Mouse (Mus musculus) MEL (cell line): ENCODE data around the gene Gm11554.

Experiments
- CHD2 ChIP-seq: IDR thresholded peaks from 2 replicates; pipeline ENCODE4 v1.6.1; 2011; ENCODE audit warnings: low read length, improper control_type of control experiment
- CTCF ChIP-seq, 3 experiments: IDR thresholded peaks in 2 of 3; conservative IDR thresholded peaks in 1 of 3; 2 replicates each; pipeline ENCODE4 v1.5.1; 2011 to 2012; ENCODE audit warnings: low read length in 3 of 3, low read depth in 2 of 3, mild to moderate bottlenecking in 2 of 3, improper control_type of control experiment in 1 of 3, inconsistent platforms in 1 of 3, mixed read lengths in 1 of 3, moderate library complexity in 1 of 3; ENCODE audit not compliant: control insufficient read depth in 1 of 3, insufficient read depth in 1 of 3, poor library complexity in 1 of 3, severe bottlenecking in 1 of 3
- EP300 ChIP-seq, 2 experiments: IDR thresholded peaks; 2 replicates each; pipeline ENCODE4 v1.6.1; 2011; ENCODE audit warnings: improper control_type of control experiment in 2 of 2, low read length in 2 of 2, low read depth in 1 of 2, mild to moderate bottlenecking in 1 of 2
- GABPA ChIP-seq: IDR thresholded peaks from 2 replicates; pipeline ENCODE4 v1.6.1; 2012; ENCODE audit warnings: low read depth, mild to moderate bottlenecking, inconsistent platforms, low read length, improper control_type of control experiment, moderate library complexity
- GATA1 ChIP-seq: IDR thresholded peaks from 2 replicates; pipeline ENCODE4 v1.6.1; 2011; ENCODE audit warnings: low read depth, low read length, improper control_type of control experiment
- MAZ ChIP-seq: IDR thresholded peaks from 2 replicates; pipeline ENCODE4 v1.6.1; 2012; ENCODE audit warnings: low read depth, mild to moderate bottlenecking, inconsistent platforms, low read length, improper control_type of control experiment
- MXI1 ChIP-seq: IDR thresholded peaks from 2 replicates; pipeline ENCODE4 v1.6.1; 2011; ENCODE audit warnings: mild to moderate bottlenecking, low read depth, low read length, improper control_type of control experiment
- POLR2A ChIP-seq, 2 experiments: IDR thresholded peaks; 2 replicates each; pipeline ENCODE4 v1.6.1; 2011 to 2012; ENCODE audit warnings: low read length in 2 of 2, mild to moderate bottlenecking in 2 of 2, control low read depth in 1 of 2, improper control_type of control experiment in 1 of 2, low read depth in 1 of 2, moderate library complexity in 1 of 2; ENCODE audit not compliant: control insufficient read depth in 1 of 2, insufficient read depth in 1 of 2, poor library complexity in 1 of 2
- POLR2AphosphoS5 ChIP-seq: IDR thresholded peaks from 2 replicates; pipeline ENCODE4 v1.6.1; 2012; ENCODE audit warnings: low read depth, borderline replicate concordance, mild to moderate bottlenecking, inconsistent platforms, low read length, moderate library complexity, mixed read lengths
- SIN3A ChIP-seq: IDR thresholded peaks from 2 replicates; pipeline ENCODE4 v1.6.1; 2012; ENCODE audit warnings: low read length, improper control_type of control experiment, inconsistent platforms
- ZC3H11A ChIP-seq: IDR thresholded peaks from 2 replicates; pipeline ENCODE4 v1.6.1; 2012; ENCODE audit warnings: low read depth, mild to moderate bottlenecking, inconsistent platforms, low read length, improper control_type of control experiment

- TF ChIP-seq MAZ: no peak
- no peak for TF ChIP-seq GABPA
- TF ChIP-seq GATA1: no peak
- TF ChIP-seq POLR2AphosphoS5: no peak
- no peak for TF ChIP-seq CHD2
- no peak for TF ChIP-seq CTCF (IDR thresholded peaks at IDR 0.05 in 2 of 3, conservative IDR thresholded peaks at IDR 0.05 in 1 of 3; ENCODE audit: control insufficient read depth in 1 of 3, insufficient read depth in 1 of 3, low read depth in 2 of 3, low read length in 3 of 3, poor library complexity in 1 of 3, severe bottlenecking in 1 of 3)
- TF ChIP-seq MXI1: no peak
- TF ChIP-seq SIN3A: no peak
- TF ChIP-seq POLR2A (IDR thresholded peaks at IDR 0.05; ENCODE audit: control insufficient read depth in 1 of 2, insufficient read depth in 1 of 2, low read depth in 1 of 2, low read length in 2 of 2, poor library complexity in 1 of 2): no peak
- no peak for TF ChIP-seq ZC3H11A
- no peak for TF ChIP-seq EP300 (IDR thresholded peaks at IDR 0.05; ENCODE audit: low read depth in 1 of 2, low read length in 2 of 2)
These were observed 37.9 kb upstream of the Gm11554 start for GRCm38 (mm10) chr11:99842185-99842584.
